Mouse (Mus musculus): Measurements from ENCODE around the gene Psmb5. TPM values are rescaled to one million over a fixed set of nuclear protein-coding genes. Genes with fewer than 3 reads are reported as not detected.
"Not testable (repeated sequence)": the region's sequence is repeated elsewhere in the genome, so short reads cannot be mapped to it uniquely, and the experiment has no call there.

Psmb5 gene
- polyA plus RNA-seq, 1 experiment from 2014 or later: 157 TPM

GRCm38 (mm10) chr14:54624976-54625375 lies 7.2 kb upstream of the Psmb5 start:
- no peaks in the 10 kb centered on the region for H3K9me3 ChIP-seq (ENCODE audit: low read length)
- no peak overlapping the region for H3K9ac ChIP-seq (replicated peaks)
- H3K27ac ChIP-seq (ENCODE audit: low read depth): no peak overlapping the region
- 74% methylated on average over 10 of the region's 10 CpGs for WGBS (ENCODE audit: insufficient replicate concordance)
- DNase-seq: no peak
- H3K27me3 ChIP-seq (ENCODE audit: insufficient read depth, low read length): no peaks in the 10 kb centered on the region
- H3K4me1 ChIP-seq (ENCODE audit: insufficient read depth): no peaks in the 10 kb centered on the region
- ATAC-seq: no peak
- no peak overlapping the region for H3K4me2 ChIP-seq (ENCODE audit: low read depth, low read length)
- no peak overlapping the region for H3K4me3 ChIP-seq (ENCODE audit: low read depth, low read length)
- H3K36me3 ChIP-seq (replicated peaks; ENCODE audit: insufficient read depth, low read length): no peaks in the 10 kb centered on the region
- TF ChIP-seq CTCF (IDR thresholded peaks at IDR 0.05; ENCODE audit: low read depth) (no peak), EP300 (IDR thresholded peaks at IDR 0.05; ENCODE audit: low read depth) (no peak)

- no peaks in the 10 kb centered on the region for H3K4me1 ChIP-seq (ENCODE audit: insufficient read depth)
- no peaks in the 10 kb centered on the region for H3K9me3 ChIP-seq (ENCODE audit: low read length)
- no peaks in the 10 kb centered on the region for H3K36me3 ChIP-seq (replicated peaks; ENCODE audit: insufficient read depth, low read length)
- H3K4me2 ChIP-seq (ENCODE audit: low read depth, low read length): no peak overlapping the region
- ATAC-seq (no peak), DNase-seq (no peak)
- H3K9ac ChIP-seq (replicated peaks): no peak overlapping the region
- WGBS (ENCODE audit: insufficient replicate concordance): 62% methylated on average over 6 of the region's 6 CpGs
- H3K27me3 ChIP-seq (ENCODE audit: insufficient read depth, low read length): no peaks in the 10 kb centered on the region
- H3K4me3 ChIP-seq (ENCODE audit: low read depth, low read length): no peak overlapping the region
- TF ChIP-seq CTCF (IDR thresholded peaks at IDR 0.05; ENCODE audit: low read depth): no peak
- no peak for TF ChIP-seq EP300 (IDR thresholded peaks at IDR 0.05; ENCODE audit: low read depth)
- H3K27ac ChIP-seq (ENCODE audit: low read depth): no peak overlapping the region
Measured at GRCm38 (mm10) chr14:54623334-54623733, 5.5 kb upstream of the Psmb5 start.

GRCm38 (mm10) chr14:54621133-54621532 lies 3.3 kb upstream of the Psmb5 start, which contains the start of gene Psmb11:
TSS of gene Psmb11 (plus strand) at chr14:54621433.
- no peak within 1 kb of the TSS for H3K9ac ChIP-seq (replicated peaks)
- no peak within 1 kb of the TSS for H3K4me2 ChIP-seq (ENCODE audit: low read depth, low read length)
- no peak within 1 kb of the TSS for H3K4me3 ChIP-seq (ENCODE audit: low read depth, low read length)
- no peak for TF ChIP-seq EP300 (IDR thresholded peaks at IDR 0.05; ENCODE audit: low read depth)
- no peak for TF ChIP-seq CTCF (IDR thresholded peaks at IDR 0.05; ENCODE audit: low read depth)
- DNase-seq: no peak
- 91% methylated on average over 1 of the region's 1 CpGs for WGBS (ENCODE audit: insufficient replicate concordance)
- no peaks in the 10 kb centered on the region for H3K27me3 ChIP-seq (ENCODE audit: insufficient read depth, low read length)
- no peaks in the 10 kb centered on the region for H3K9me3 ChIP-seq (ENCODE audit: low read length)
- ATAC-seq: no peak
- H3K36me3 ChIP-seq (replicated peaks; ENCODE audit: insufficient read depth, low read length): no peaks in the 10 kb centered on the region
- H3K27ac ChIP-seq (ENCODE audit: low read depth): no peak within 1 kb of the TSS
- H3K4me1 ChIP-seq (ENCODE audit: insufficient read depth): peaks cover 10% of the 10 kb centered on the region; the same call in 1 of the 2 replicates

- peak overlapping the region; percentile 75 for H3K9ac ChIP-seq (replicated peaks)
- TF ChIP-seq CTCF (IDR thresholded peaks at IDR 0.05; ENCODE audit: low read depth) (peak; percentile 46), EP300 (IDR thresholded peaks at IDR 0.05; ENCODE audit: low read depth) (no peak)
- no peaks in the 10 kb centered on the region for H3K9me3 ChIP-seq (ENCODE audit: low read length)
- H3K4me1 ChIP-seq (ENCODE audit: insufficient read depth): peaks cover 10% of the 10 kb centered on the region; the same call in 1 of the 2 replicates
- no peaks in the 10 kb centered on the region for H3K27me3 ChIP-seq (ENCODE audit: insufficient read depth, low read length)
- H3K4me3 ChIP-seq (ENCODE audit: low read depth, low read length): peak overlapping the region; percentile 81
- peak; percentile 52 for DNase-seq
- peak overlapping the region; percentile 71 for H3K27ac ChIP-seq (ENCODE audit: low read depth)
- peaks cover 15% of the 10 kb centered on the region for H3K36me3 ChIP-seq (replicated peaks; ENCODE audit: insufficient read depth, low read length)
- peak overlapping the region; percentile 82 for H3K4me2 ChIP-seq (ENCODE audit: low read depth, low read length)
- 2% methylated on average over 38 of the region's 38 CpGs for WGBS (ENCODE audit: insufficient replicate concordance)
- ATAC-seq: peak; percentile 58
Measured at GRCm38 (mm10) chr14:54617152-54617896, 498 bp downstream of the Psmb5 start.

- ATAC-seq (no peak), DNase-seq (no peak)
- H3K9ac ChIP-seq (replicated peaks): no peak overlapping the region
- H3K4me2 ChIP-seq (ENCODE audit: low read depth, low read length): peak overlapping the region; percentile 82; the same call in 1 of the 2 replicates
- TF ChIP-seq CTCF (IDR thresholded peaks at IDR 0.05; ENCODE audit: low read depth) (no peak), EP300 (IDR thresholded peaks at IDR 0.05; ENCODE audit: low read depth) (no peak)
- no peak overlapping the region for H3K27ac ChIP-seq (ENCODE audit: low read depth)
- H3K36me3 ChIP-seq (replicated peaks; ENCODE audit: insufficient read depth, low read length): peaks cover 15% of the 10 kb centered on the region
- H3K27me3 ChIP-seq (ENCODE audit: insufficient read depth, low read length): no peaks in the 10 kb centered on the region
- H3K9me3 ChIP-seq (ENCODE audit: low read length): no peaks in the 10 kb centered on the region
- 89% methylated on average over 16 of the region's 16 CpGs for WGBS (ENCODE audit: insufficient replicate concordance)
- H3K4me3 ChIP-seq (ENCODE audit: low read depth, low read length): no peak overlapping the region
- H3K4me1 ChIP-seq (ENCODE audit: insufficient read depth): peaks cover 10% of the 10 kb centered on the region; the same call in 1 of the 2 replicates
Measured at GRCm38 (mm10) chr14:54616226-54616825, 1.5 kb downstream of the Psmb5 start.

GRCm38 (mm10) chr14:54614130-54614529 lies 3.7 kb downstream of the Psmb5 start:
- H3K4me1 ChIP-seq (ENCODE audit: insufficient read depth): peaks cover 10% of the 10 kb centered on the region; the same call in 1 of the 2 replicates
- not testable (repeated sequence) for H3K9ac ChIP-seq (replicated peaks); H3K27ac ChIP-seq (ENCODE audit: low read depth); H3K4me2 ChIP-seq (ENCODE audit: low read depth, low read length); H3K9me3 ChIP-seq (ENCODE audit: low read length); ATAC-seq; H3K4me3 ChIP-seq (ENCODE audit: low read depth, low read length); DNase-seq; H3K27me3 ChIP-seq (ENCODE audit: insufficient read depth, low read length)
- 85% methylated on average over 13 of the region's 16 CpGs for WGBS (ENCODE audit: insufficient replicate concordance)
- H3K36me3 ChIP-seq (replicated peaks; ENCODE audit: insufficient read depth, low read length): peaks cover 15% of the 10 kb centered on the region
